15 mouse cellular contexts compared by ENCODE assay signal in genomic region chr2:70151930-70152329, GRCm38 (mm10).
"Had no signal": no experiment of that assay in that cellular context is flagged by ENCODE, and none has a peak within 500 bp of the region (broad histone marks: within the 10 kb centered on the region; RNA-seq: fewer than 3 reads in every experiment).

No protein-coding gene starts in this region.

- H3K36me3 ChIP-seq: limb, embryonic 12.5 days; liver, embryonic 13.5 days; midbrain, embryonic 10.5 days; neural tube, embryonic 12.5 days; stomach, embryonic 15.5 days had no signal

- H3K4me1 ChIP-seq: limb, embryonic 12.5 days; liver, embryonic 13.5 days; midbrain, embryonic 10.5 days; neural tube, embryonic 12.5 days; stomach, embryonic 15.5 days had no signal

- H3K4me2 ChIP-seq: limb, embryonic 12.5 days; liver, embryonic 13.5 days; neural tube, embryonic 12.5 days; stomach, embryonic 15.5 days had no signal

- H3K9me3 ChIP-seq: limb, embryonic 12.5 days; liver, embryonic 13.5 days; midbrain, embryonic 10.5 days; neural tube, embryonic 12.5 days; stomach, embryonic 15.5 days had no signal

- H3K27me3 ChIP-seq: limb, embryonic 12.5 days; liver, embryonic 13.5 days; neural tube, embryonic 12.5 days; stomach, embryonic 15.5 days had no signal

- H3K9ac ChIP-seq: limb, embryonic 12.5 days; liver, embryonic 13.5 days; liver, postnatal 0 days; neural tube, embryonic 12.5 days; stomach, embryonic 15.5 days had no signal

- H3K27ac ChIP-seq: limb, embryonic 12.5 days; liver, embryonic 13.5 days; midbrain, embryonic 10.5 days; neural tube, embryonic 12.5 days; stomach, embryonic 15.5 days had no signal

- H3K4me3 ChIP-seq: limb, embryonic 12.5 days; liver, embryonic 13.5 days; midbrain, embryonic 10.5 days; neural tube, embryonic 12.5 days; stomach, embryonic 15.5 days had no signal

- DNase-seq: kidney, postnatal 10 days; layer of hippocampus, adult 9-11 months; layer of hippocampus, postnatal 36 days; liver; liver, embryonic 13.5 days; liver, postnatal 0 days; midbrain, embryonic 14.5 days; retina, postnatal 1 day; right cerebral cortex, postnatal 14 days; thymus, adult 2 months; thymus, postnatal 25 days had no signal

- ATAC-seq: liver, postnatal 0 days had no signal
